Mouse (Mus musculus) lung, postnatal 0 days (tissue): Measurements from ENCODE around the gene Wipf1. TPM values are rescaled to one million over a fixed set of nuclear protein-coding genes. Genes with fewer than 3 reads are reported as not detected.

Experiments
- ATAC-seq: fragments of 200-750 bp; cut with Nextera tagmentation; 2 replicates; pipeline ENCODE4 v1.8.0; 2017; ENCODE audit warnings: moderate library complexity
- DNase-seq: peaks from one replicate; pipeline ENCODE4 v3.0.0-alpha.2; 2016; ENCODE audit warnings: low spot score
- H3K27ac ChIP-seq: fragments of 300-500 bp; sonication (generic); 2 replicates; pipeline ENCODE4 v1.5.1; 2014; ENCODE audit warnings: antibody characterized with exemption, mild to moderate bottlenecking, low read length, mixed read lengths
- H3K27me3 ChIP-seq: fragments of 300-500 bp; sonication (generic); replicated peaks from 2 replicates; pipeline ENCODE4 v1.6.1; 2014; ENCODE audit warnings: low read length, mixed read lengths; ENCODE audit not compliant: insufficient read depth
- H3K36me3 ChIP-seq: fragments of 300-500 bp; sonication (generic); 2 replicates; pipeline ENCODE4 v1.6.1; 2014; ENCODE audit warnings: low read length, mixed read lengths; ENCODE audit not compliant: insufficient read depth
- H3K4me1 ChIP-seq: fragments of 300-500 bp; sonication (generic); 2 replicates; pipeline ENCODE4 v1.6.1; 2014; ENCODE audit warnings: antibody characterized with exemption, low read depth, low read length, mixed read lengths; ENCODE audit not compliant: insufficient read depth
- H3K4me2 ChIP-seq: fragments of 300-500 bp; sonication (generic); replicated peaks from 2 replicates; pipeline ENCODE4 v1.6.1; 2014; ENCODE audit warnings: low read depth, mild to moderate bottlenecking, low read length, moderate library complexity, mixed read lengths
- H3K4me3 ChIP-seq: fragments of 300-500 bp; sonication (generic); 2 replicates; pipeline ENCODE4 v1.5.1; 2014; ENCODE audit warnings: low read depth, low read length
- H3K9ac ChIP-seq: fragments of 300-500 bp; sonication (generic); replicated peaks from 2 replicates; pipeline ENCODE4 v1.6.1; 2014; ENCODE audit warnings: low read depth, mild to moderate bottlenecking
- H3K9me3 ChIP-seq: fragments of 300-500 bp; sonication (generic); 2 replicates; pipeline ENCODE4 v1.6.1; 2016; ENCODE audit warnings: low read length, mixed read lengths
- CTCF ChIP-seq: IDR thresholded peaks from 2 replicates; pipeline ENCODE4 v1.5.1; 2016; ENCODE audit warnings: antibody characterized with exemption, mild to moderate bottlenecking
- EP300 ChIP-seq: IDR thresholded peaks from 2 replicates; pipeline ENCODE4 v1.6.1; 2016; ENCODE audit warnings: antibody characterized with exemption, mild to moderate bottlenecking, control low read depth
- WGBS: fragments of 180-500 bp; shearing (Covaris S2); extraction: QIAGEN DNeasy Blood & Tissue Kit; methylation state at CpG from one replicate; pipeline ENCODE4 v1.1.7; 2014; 5-methylcytosine and 5-hydroxymethylcytosine counted together
- polyA plus RNA-seq: library from polyadenylated mRNA; unstranded; fragments of >200 nt; fragmentation: Nextera tagmentation; extraction: Ambion mirVana; gene quantifications from 2 replicates; pipeline ENCODE4 v1.2.1, GENCODE M21; 2015

Wipf1 gene
- polyA plus RNA-seq, 1 experiment from 2014 or later = 9.5 TPM

- 71% methylated on average over 11 of the region's 11 CpGs for WGBS
- H3K4me2 ChIP-seq = peak overlapping the region; percentile 90
- peak overlapping the region; percentile 84; the same call in 1 of the 2 replicates for H3K4me3 ChIP-seq
- H3K9me3 ChIP-seq = no peaks in the 10 kb centered on the region
- no peaks in the 10 kb centered on the region for H3K27me3 ChIP-seq
- H3K9ac ChIP-seq = no peak overlapping the region
- TF ChIP-seq EP300 (no peak), CTCF (no peak)
- no peak overlapping the region for H3K27ac ChIP-seq
- peaks cover 3% of the 10 kb centered on the region; the same call in 1 of the 2 replicates for H3K4me1 ChIP-seq
- ATAC-seq = no peak
- DNase-seq = no peak
- no peaks in the 10 kb centered on the region for H3K36me3 ChIP-seq
Observed at GRCm38 (mm10) chr2:73527956-73528355, 1.6 kb downstream of the Wipf1 start.

- ATAC-seq (peak; percentile 30), DNase-seq (peak; percentile 55)
- H3K36me3 ChIP-seq = no peaks in the 10 kb centered on the region
- TF ChIP-seq CTCF (no peak), EP300 (no peak)
- no peak overlapping the region for H3K9ac ChIP-seq
- H3K27me3 ChIP-seq = no peaks in the 10 kb centered on the region
- WGBS = 49% methylated on average over 9 of the region's 9 CpGs
- no peaks in the 10 kb centered on the region for H3K9me3 ChIP-seq
- peak overlapping the region; percentile 22; the same call in 1 of the 2 replicates for H3K4me2 ChIP-seq
- H3K4me3 ChIP-seq = no peak overlapping the region
- H3K4me1 ChIP-seq = peaks cover 10% of the 10 kb centered on the region; the same call in 1 of the 2 replicates
- peak overlapping the region; percentile 59 for H3K27ac ChIP-seq
Observed at GRCm38 (mm10) chr2:73526691-73527090, 2.8 kb downstream of the Wipf1 start.

GRCm38 (mm10) chr2:73522891-73523290 is 6.6 kb downstream of the Wipf1 start:
- Histone ChIP-seq H3K9me3 (no peaks in the 10 kb centered on the region), H3K4me2 (no peak overlapping the region), H3K27me3 (no peaks in the 10 kb centered on the region), H3K4me3 (no peak overlapping the region), H3K9ac (no peak overlapping the region), H3K36me3 (no peaks in the 10 kb centered on the region), H3K27ac (no peak overlapping the region), H3K4me1 (peaks cover 11% of the 10 kb centered on the region; the same call in 1 of the 2 replicates)
- no peak for TF ChIP-seq CTCF
- no peak for TF ChIP-seq EP300
- ATAC-seq = no peak
- no peak for DNase-seq
- WGBS = 41% methylated on average over 8 of the region's 8 CpGs

- Histone ChIP-seq H3K27ac (no peak overlapping the region), H3K4me1 (peaks cover 9% of the 10 kb centered on the region; the same call in 1 of the 2 replicates), H3K9me3 (no peaks in the 10 kb centered on the region), H3K9ac (no peak overlapping the region), H3K4me2 (no peak overlapping the region), H3K4me3 (no peak overlapping the region), H3K36me3 (no peaks in the 10 kb centered on the region), H3K27me3 (no peaks in the 10 kb centered on the region)
- ATAC-seq (no peak), DNase-seq (no peak)
- WGBS = 69% methylated on average over 6 of the region's 6 CpGs
- TF ChIP-seq CTCF = no peak
- TF ChIP-seq EP300 = no peak
Observed at GRCm38 (mm10) chr2:73522336-73522735, 7.2 kb downstream of the Wipf1 start.

GRCm38 (mm10) chr2:73521737-73522136 is 7.8 kb downstream of the Wipf1 start:
- TF ChIP-seq CTCF (no peak), EP300 (no peak)
- Histone ChIP-seq H3K27ac (no peak overlapping the region), H3K4me2 (no peak overlapping the region), H3K9me3 (no peaks in the 10 kb centered on the region), H3K27me3 (no peaks in the 10 kb centered on the region), H3K9ac (no peak overlapping the region), H3K4me3 (no peak overlapping the region), H3K36me3 (no peaks in the 10 kb centered on the region), H3K4me1 (peaks cover 9% of the 10 kb centered on the region; the same call in 1 of the 2 replicates)
- WGBS = 21% methylated on average over 5 of the region's 5 CpGs
- ATAC-seq (peak; percentile 77), DNase-seq (peak; percentile 63)

GRCm38 (mm10) chr2:73518966-73519365 is 10.6 kb downstream of the Wipf1 start:
- Histone ChIP-seq H3K36me3 (no peaks in the 10 kb centered on the region), H3K4me3 (no peak overlapping the region), H3K4me1 (peaks cover 9% of the 10 kb centered on the region; the same call in 1 of the 2 replicates), H3K27me3 (no peaks in the 10 kb centered on the region), H3K9me3 (no peaks in the 10 kb centered on the region), H3K27ac (no peak overlapping the region), H3K4me2 (no peak overlapping the region), H3K9ac (no peak overlapping the region)
- TF ChIP-seq EP300 = no peak
- TF ChIP-seq CTCF = no peak
- ATAC-seq = no peak
- WGBS = 66% methylated on average over 5 of the region's 5 CpGs
- DNase-seq = no peak

GRCm38 (mm10) chr2:73518311-73518710 is 11.2 kb downstream of the Wipf1 start:
- Histone ChIP-seq H3K9ac (no peak overlapping the region), H3K4me1 (peaks cover 9% of the 10 kb centered on the region; the same call in 1 of the 2 replicates), H3K4me2 (no peak overlapping the region), H3K36me3 (no peaks in the 10 kb centered on the region), H3K9me3 (no peaks in the 10 kb centered on the region), H3K27ac (no peak overlapping the region), H3K27me3 (no peaks in the 10 kb centered on the region), H3K4me3 (no peak overlapping the region)
- 85% methylated on average over 2 of the region's 2 CpGs for WGBS
- DNase-seq (no peak), ATAC-seq (no peak)
- TF ChIP-seq EP300 (no peak), CTCF (no peak)
